Mouse (Mus musculus): Measurements from ENCODE around the gene Lrsam1.

DNA sequence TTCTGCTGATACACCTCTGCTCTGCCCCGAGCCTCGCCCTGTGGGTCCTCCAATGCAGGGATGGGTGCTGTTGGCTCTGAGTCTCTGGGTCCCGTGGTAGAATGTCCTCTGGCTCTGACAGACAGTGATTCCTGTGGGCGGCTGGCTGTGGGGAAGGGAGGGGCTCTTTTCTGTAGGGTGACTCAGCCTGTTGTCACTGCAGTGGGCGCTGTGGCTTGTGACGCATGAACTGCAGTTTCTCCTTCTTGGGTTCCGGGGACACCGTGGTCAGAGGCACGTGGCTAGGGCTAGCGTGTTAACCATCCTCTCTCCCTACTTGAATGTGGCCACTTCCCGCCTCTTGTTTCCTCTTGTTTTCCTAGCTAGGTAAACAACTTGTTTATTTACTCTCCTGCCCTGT is 43.9 kb downstream of the Lrsam1 start:
- TF ChIP-seq CTCF (IDR thresholded peaks at IDR 0.05; ENCODE audit: low read depth) (no peak), EP300 (IDR thresholded peaks at IDR 0.05; ENCODE audit: low read depth) (no peak)

All from heart, postnatal 0 days (tissue).